Mouse (Mus musculus) small intestine, adult 2 months (tissue): ENCODE measurements around the gene Sp140.

Source experiments
- CTCF ChIP-seq: fragments of 200-500 bp; IDR thresholded peaks from 2 replicates; pipeline ENCODE4 v1.5.1; 2012; ENCODE audit warnings: low read depth, mild to moderate bottlenecking, control low read depth, inconsistent platforms, low read length, moderate library complexity, mixed read lengths; ENCODE audit not compliant: insufficient replicate concordance, insufficient read length; ENCODE audit errors: extremely low read depth
- POLR2A ChIP-seq: fragments of 200-500 bp; IDR thresholded peaks from 2 replicates; pipeline ENCODE4 v1.6.1; 2012; ENCODE audit warnings: low read depth, mild to moderate bottlenecking, control low read depth, inconsistent platforms, low read length, moderate library complexity

DNA sequence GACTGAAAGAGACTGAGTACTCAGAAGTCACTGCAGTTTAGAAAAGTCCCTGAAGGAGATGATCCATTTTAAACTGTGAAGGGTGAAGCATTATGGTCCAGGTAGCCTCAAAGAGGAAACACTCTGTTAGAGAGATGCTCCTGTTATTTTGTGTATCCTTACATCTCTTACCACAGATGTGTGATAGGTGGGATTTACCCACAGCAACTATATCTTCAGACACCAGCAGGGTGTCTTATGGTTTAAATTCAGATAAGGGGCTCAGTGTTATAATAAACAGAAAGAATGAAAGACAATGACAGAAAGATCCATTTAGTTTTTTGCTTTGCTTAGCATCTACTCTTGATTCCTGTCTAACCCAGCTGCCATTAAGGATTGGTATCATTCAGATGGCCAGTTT, 64.1 kb downstream of the Sp140 start:
- no peak for TF ChIP-seq POLR2A
- no peak for TF ChIP-seq CTCF
